Mouse (Mus musculus): ENCODE results near the gene Nav1. TPM values are rescaled to one million over a fixed set of nuclear protein-coding genes. Genes with fewer than 3 reads are reported as not detected.
A peak's percentile ranks its signal among the peaks of the same experiment; 100 is the strongest.

Nav1 gene
- total RNA-seq, 2 experiments from 2014 or later: 11.3 to 17.1 TPM

DNA sequence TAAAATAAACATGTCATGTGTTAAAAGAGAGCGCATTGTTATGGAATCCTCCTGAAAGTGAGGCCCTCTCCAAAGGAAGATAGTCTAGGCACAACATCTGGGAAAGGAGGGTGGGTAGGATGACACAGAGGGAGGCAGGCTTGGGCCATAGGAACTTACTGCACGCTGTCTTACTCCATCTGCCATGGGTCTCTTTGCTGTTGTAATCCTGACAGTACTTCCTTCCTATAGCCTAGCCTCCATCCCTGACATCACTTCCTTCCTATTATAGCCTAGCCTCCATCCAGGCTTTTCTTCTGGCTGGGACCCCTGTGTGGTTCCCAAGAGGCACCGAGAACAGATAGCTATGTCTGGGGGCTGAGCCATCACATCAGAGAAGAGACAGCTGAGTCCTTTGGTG is 10.2 kb upstream of the Nav1 start:
- no peak for DNase-seq

DNA sequence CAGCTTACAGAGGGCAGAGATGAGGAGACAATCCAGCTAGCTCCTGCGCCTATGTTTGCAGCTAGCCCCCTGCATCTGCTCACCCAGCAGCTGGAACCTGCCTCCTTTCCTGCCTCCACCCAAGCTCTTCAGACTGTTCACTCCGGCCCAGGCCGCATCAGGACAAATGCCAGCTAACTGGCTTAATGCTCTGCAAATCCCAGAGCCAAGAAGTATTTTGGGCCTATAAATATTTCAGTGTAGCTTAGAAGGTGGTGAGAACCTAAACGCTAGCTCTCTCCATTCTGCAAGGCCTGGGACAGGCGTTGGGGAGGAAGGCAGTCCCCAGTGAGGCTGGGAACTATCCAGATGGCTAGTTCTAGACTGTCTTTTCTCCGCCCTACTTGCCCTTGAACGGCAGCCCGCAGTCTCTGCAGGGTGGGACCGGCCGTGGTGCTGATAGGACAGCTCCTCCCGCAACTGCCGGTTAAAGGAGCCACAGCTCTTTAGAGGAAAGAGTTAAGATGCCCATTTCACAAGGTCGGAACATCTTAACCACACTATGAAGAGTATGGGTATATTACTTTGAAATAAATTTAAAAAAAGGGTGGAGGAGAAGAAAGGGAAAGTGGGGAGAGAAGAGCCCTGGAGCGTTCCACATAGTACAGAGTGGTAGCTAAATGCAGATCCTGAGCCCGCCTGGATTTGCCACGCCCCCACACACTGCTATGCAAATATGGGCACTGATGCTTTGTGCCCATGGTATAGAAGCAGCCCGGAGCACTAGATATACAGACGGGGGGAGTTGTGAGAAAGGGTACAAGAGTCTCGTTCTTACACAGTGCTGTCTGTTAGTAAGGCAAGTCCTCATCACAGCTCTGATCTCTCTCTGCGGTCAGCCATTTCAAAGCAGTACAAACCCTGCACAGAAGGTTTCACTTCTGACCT is 8.9 kb upstream of the Nav1 start:
- DNase-seq: peak; percentile 80 to 85

DNA sequence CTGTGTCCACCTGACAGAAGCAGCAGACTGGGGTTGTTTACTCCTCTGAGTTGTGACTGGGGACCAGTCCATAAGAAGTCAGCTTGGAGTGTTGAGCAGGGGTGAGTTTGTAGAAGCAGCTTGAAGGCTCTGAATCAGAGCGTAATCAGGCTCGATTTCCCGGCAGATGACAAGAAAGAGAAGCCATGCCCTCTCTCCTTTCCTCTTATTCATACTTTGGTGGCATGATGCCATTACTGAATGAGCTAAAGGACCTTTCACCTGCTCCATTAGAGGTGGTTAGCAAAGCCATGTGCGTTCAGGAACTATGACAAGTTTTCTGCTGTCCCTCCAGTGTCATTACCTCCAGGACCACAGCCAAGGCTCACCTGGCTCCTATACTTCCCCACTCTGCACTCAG is 2.5 kb upstream of the Nav1 start:
- DNase-seq: no peak

DNA sequence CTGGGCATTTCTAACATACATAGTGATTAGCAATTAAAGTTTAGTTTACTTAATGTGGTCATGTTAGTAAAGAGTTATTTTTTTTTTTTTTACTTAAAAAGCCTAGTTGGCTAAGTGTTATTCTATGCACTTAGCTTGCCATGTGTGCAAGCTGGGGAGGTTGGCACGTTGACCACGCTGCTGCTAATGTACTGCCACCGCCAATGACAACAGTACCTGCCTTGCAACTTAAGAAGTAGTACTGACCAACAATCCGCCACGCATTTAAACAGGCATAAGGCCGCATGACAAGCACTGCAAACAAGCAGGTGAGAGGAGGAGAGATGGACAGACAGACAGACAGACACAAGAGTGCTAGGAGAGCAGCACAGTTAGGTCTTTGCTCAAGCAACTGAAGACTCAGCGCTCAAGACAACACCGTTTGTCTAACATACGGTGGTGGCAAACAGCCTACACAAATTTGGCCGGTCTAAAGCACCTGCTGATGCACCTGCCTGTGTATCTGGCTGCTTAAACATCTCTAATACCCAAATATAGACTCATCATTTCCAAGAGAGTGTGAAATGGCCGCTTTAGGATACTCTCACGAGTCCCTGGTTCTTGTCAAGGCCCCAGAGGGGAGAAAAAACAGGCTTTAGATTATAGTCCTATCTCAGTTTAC is 610 bp downstream of the Nav1 start:
- no peak for DNase-seq

DNA sequence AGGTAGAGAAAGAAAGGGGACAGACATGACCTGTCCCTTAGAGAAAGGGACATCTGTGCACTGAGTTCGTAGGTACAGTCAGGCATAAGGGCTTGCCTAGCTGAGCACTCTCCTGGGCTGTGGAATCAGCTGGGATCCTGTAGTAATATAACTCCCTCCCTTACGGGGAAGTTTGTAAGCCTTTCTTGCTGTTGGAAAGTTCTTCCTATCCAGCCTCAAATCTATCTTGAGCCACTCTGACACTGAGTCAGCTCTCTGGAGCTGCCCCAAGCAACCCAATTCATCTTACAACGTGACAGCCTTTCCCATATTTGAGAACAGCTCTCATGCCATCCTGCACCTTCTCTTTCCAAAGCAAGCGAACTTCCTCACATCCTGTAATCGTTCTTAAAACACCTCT is 1.6 kb downstream of the Nav1 start:
- peak; percentile 66 to 71 for DNase-seq

DNA sequence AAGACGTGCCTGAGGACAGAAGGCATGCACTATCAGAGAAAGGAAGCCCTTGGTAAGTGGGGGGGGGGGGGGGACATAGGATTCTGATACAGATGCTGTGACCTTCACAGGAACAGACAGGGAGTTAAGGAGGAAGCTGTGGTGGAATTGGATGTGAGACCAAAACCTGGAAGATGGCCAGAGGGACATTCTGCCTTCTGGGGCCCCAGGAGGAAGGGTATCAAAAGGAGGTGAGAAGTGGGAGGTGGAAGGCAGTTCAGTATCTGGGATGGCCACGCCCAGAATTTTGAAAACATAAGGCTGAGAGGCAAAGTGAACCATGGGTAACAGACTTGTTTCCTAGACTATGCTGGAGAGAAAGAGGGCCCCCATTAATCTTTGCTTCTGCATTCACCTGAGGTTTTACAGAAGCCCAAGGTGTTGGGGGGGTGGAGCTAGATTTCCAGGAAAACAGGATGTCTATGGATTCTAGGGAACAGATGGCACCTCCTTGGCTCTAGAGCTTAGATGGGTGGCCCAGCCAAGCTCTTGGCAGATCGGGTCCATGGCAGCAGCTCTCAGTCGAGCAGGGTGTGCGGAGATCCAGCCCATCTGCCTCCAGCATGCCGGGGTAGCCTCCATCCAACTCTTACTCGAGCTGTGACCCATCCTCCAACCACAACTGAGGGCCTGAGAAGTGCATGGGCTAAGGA is 2.6 kb downstream of the Nav1 start:
- DNase-seq: no peak

DNA sequence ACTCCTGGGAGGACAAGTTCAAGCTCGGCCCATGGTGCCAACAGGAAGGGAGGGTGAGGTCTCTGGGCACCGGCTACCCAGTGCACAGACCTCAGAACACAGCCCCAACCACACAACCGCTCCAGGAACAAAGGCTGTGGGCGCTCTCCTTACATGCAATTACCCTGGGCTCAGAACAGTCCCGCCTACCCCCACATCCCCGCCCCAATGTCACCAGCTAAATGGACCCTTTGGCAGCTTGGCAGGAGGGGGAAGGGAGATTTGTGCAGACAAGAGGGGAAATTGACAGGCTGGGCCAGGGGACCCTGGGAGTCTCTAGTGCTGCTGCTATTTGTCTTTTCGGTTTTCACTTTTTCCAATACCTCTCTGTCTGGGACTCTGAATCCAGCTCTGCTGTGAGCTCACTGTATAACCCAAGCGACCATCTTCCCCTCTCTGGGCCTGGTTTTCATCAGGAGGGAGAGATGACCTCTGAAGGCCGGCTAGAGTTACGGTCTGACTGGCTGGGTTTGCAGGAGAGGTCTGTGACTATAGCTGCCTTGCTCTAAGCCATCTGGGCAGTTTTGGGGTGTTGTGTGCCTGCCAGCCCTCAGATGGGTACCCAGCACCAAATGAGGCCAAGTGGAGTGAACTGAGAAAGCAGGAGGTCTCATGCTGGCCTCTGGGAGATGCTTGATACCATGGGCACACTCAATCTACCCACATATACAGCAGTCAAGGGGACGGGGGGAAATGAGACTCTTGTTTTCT is 3.8 kb downstream of the Nav1 start:
- DNase-seq: no peak

DNA sequence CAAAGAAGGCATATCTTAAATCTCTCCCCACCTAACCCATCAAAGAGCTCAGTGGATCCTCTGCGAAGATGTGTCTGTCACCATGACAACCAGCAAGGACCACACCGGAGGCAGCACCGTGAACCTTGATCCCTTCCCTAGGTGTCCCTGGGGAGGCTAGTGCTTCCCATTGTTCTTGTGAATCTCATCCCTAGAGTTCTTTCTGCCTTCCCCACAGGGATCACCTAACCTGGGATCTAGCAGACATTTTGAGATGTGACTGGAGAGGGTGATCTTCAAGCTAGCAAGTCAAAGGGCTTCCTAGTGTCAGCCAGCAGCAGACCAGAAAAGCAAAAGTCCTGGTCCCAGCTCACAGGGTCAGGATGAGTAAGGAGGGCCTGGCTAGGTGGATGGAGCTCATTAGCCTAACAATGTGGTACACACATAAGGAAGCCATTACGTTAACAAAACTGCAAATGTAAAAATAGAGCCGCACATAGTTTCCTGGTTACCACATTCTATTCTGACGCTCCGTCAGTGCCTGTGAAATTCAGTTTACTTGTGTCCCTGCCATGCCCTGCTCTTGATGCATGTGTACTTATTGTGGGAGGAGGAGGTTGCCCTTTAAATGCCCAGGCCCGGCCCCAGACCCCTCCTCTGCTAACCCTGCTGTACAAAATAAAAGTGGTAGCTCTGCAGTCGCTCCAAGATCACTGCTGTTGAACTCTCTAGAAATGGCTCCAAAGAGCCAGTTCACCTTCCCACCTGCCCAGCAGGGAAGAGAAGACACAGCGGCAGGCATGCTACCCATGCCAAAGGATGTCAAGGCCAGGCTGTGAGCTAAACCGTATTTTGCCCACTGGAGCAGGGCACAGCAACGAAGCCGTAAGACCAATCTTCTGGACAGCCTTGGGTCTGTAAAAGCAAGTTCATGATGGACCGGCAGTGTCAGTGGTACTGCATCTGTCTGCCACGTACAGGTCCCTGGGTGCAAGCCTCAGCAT is 6.8 kb downstream of the Nav1 start:
- DNase-seq: no peak

DNA sequence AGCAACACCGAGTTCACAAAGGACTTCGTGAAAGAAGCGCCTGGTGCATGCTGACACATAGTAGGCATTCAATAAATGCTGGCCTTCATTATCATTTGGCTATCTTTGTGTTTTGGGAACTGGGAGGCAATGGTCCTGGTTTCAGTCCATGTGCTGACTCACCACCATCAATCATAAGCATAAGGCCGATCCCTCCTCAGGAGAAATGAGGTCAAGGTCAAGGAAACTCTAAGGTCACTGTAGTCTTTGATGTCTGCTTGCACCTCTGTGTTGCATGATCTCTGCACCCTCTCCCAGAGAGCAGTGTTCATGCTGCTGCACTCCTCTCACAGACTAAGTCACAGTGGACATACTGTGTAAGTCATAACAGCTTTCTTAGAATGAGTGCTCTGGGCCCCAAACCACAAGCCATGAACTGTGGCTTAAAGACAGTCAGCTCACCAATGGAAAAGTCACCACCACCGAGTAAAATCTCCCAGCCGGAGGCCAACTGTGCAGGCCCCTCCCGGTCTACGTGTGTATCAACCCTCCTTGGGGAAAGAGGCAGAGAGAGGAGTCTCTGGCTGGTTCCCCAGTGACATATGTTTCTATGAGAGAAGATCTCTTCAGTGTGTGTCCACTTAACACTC is 8.7 kb downstream of the Nav1 start:
- DNase-seq: peak; percentile 33 to 44

DNA sequence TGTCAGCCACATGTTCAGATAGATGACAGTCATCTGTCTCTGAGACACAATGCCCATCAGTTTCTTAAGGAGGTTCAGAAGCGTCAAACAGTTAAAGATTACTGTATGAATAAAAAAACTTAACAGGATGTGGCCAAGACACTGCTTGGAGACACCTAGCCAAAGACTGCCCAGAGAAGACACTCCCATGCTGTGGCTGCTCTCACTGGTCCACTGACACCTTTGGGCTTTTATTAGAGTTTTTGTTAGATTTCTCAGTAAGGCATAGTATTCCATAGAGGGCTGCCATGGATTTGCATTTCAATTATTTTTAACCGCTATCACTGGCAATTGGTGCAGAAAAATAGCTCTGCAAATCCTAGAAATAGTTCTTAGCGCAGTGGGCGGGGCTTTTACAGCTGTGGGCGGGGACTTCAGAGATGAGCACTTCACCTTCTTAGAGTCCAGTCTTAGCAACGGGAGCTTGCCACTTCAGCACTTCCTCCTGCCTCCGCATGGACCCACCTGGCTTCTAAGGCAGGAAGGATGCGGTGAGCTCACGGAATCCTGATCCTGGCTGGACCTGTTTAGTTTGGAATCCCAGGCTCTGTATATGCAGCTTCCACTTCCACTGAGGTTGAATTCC is 12.7 kb downstream of the Nav1 start:
- DNase-seq: no peak

DNA sequence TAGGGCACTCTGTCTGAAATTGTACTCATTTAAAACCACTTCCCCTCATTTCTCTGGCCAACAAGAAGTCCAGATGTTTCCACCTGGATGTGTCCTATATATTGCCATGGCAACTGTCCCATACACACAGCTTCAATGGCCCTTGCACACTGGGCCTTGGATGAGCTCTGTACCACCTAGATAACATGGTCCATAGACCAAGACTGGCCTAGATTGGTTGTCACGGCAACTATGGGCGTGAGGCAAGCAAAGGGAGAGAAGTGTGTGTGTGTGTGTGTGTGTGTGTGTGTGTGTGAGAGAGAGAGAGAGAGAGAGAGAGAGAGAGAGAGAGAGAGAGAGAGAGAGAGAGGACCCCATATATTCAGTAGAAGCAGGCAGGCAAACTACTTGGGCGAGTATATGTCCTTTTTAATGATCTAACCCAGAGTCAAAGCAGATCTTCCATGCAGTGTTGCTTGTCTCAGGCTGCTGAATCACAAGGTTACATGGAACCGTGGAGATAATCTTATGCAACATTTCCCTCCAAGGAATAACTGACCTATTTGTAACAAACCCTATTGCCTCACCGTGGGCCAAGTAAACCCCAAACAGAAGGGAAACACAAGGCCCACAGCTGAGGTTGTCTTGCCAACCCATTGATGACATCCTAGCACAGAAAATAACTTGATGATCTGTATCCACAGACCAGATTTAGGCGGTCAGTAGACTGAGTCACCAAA is 13.4 kb downstream of the Nav1 start:
- peak; percentile 23 to 39 for DNase-seq

DNA sequence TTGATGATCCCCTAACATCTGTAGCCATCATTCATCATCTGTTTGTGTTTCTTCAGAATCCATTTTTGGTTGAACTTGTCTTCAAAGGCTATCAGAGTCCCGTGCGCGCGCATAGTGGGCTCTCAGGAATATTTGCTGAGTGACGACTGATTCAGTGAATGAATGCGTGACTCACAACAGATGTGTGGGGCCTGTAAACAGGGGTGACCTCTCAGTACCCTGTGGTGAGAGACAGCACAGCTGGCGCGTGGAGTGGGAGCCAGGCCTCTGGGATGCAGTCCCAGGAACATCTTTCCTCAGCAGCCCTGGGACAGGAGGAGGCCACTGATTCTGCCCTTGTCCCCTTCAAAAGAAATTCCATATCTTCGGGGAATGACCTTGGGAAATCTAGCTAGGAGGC is 16.3 kb downstream of the Nav1 start:
- no peak for DNase-seq

DNA sequence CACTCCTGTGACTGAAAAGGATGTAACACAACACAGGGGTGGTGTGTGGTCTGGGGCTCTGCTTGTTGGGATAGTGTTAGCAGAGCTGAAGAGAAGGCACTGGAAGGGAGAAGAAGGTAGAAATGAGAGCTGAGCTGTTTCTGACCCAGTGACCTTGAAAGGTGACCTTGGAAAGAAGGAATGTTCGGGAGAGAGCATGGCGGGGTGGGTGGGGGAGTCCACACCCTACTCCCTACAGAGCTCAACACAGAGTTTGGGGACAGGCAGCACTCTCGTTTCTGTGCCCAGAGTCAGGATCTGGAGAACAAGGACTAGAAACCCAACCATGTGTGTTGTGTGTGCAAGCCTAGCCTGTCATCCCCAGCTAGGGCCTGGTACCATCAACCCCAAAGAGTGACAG is 18.1 kb downstream of the Nav1 start:
- no peak for DNase-seq

DNA sequence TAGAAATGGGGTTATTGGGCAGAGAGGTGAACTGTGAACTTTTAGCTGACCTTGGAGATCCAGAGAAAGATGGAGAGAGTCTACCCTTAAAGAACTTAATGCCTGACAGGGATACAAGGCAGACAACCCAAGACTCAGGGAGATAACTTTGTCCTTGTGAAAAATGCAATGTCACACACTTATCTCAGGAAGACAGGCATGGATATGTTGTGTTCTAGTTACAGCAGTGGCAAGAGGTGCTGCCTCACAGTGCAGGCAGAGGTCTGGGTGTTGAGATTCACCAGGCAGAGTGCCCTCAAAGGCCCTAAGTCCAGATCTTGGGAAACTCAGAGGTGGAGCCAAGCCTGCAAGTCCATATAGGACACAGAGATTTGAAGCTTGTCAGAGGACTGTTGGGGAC is 20.2 kb downstream of the Nav1 start:
- no peak for DNase-seq

DNA sequence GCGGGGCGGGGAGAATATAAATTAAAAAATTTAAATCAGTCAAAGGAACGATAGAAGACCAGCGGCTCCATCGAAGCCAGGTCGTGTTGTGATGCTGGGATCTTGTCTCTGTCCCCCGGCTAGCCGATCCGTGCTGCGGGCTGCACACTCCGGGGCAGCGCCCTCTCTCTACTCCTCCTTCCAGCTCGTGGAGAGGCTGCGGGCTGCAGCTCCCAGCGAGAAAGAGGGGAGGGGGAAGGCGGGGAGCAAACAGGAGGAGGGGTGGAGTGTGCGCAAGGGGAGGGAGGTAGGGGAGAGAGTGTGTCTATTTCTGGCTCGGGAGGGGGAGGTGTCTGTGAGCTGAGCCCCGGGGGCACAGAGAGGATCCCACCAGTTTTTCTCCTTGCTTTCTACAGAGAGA is 21.5 kb downstream of the Nav1 start:
- peak; percentile 54 to 67 for DNase-seq

DNA sequence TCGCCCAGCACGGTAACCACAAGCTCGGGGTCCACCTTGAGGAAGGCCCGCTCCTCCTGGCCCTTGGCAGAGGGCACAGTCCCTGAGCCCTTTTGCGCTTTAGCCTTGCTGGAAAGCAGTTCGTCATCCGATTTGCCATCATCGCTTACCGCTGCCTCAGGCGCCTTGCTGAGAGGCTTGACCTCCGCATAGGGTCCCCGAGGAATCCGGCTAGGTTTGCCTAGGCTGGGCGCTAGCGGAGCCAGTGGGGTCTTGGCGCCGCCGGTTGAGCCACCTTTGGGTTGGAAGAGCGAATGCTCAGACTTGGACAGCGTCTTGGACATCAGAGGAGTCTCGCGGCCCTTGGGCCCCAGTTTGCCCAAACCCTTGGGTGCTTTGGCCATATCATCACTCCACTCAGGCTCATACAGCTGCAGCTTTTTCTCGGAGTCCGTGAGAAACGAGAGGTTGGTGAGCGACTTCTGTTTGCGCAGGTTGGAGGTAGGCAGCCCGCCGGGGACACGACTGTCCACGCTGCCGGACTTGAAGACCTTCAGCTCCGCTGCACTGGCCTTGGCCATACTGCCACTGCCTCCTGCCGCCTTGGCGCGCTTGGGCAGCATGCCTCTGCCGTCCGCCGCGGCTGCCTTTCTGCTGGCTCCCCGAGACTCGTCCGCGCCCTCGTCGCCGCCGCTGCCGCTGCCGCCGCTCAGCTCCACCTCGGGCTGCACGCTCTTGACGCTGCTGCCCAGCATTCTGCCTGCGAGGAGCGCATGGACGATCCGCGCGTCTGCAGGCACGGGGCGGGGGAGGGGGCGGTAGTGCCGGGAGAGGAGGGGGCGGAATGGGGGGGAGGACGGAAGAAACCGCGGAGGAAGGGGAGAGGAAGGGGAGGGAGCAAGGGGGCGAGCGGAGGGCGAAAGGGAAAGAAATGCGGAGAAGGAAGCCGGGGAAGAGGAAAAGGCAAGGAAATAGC is 22.2 kb downstream of the Nav1 start:
- peak; percentile 75 to 78 for DNase-seq

DNA sequence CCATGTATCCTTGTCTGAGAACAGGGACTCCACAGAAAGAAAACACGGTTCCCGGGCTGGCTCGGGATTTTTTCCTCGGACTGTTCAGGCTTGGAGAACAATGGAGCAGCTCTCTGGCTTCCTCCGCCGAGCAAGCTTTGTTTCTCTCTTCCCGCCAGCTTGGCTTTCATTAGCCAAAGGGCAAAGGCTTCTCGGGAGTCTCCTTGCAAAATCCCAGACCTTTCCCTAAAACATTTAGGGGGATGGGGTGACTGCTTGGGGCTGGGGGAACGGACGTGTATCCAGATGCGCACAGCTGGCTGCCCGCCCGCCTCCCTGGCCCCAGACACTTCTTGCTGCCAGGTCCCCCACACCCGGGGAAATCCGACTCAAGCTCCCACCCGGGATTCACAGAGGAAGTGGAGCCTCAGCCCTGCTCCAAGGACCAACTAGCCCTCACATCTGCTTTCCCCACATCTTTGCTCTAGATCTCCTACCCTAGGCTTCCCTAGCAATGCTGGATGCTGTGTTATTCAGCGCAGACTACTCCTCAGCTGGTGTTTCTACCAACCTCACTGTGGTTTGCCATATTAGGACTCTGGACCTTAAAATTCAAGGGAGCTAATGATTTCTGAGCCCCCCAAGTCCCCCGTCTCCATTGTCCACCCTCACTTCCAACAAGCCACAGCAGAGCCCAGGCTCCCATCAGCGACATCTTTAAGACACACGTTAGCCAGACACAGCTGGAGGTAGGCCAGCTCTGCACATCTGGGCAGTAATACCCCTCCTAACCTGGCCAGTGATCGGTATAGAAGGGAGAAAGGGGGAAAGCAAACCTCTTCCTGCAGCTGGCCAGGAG is 23.2 kb downstream of the Nav1 start:
- DNase-seq: no peak

Measured in adrenal gland, postnatal 36 days (tissue).